Mouse (Mus musculus): ENCODE data around the gene Ptpn1.

Ptpn1 gene

DNA sequence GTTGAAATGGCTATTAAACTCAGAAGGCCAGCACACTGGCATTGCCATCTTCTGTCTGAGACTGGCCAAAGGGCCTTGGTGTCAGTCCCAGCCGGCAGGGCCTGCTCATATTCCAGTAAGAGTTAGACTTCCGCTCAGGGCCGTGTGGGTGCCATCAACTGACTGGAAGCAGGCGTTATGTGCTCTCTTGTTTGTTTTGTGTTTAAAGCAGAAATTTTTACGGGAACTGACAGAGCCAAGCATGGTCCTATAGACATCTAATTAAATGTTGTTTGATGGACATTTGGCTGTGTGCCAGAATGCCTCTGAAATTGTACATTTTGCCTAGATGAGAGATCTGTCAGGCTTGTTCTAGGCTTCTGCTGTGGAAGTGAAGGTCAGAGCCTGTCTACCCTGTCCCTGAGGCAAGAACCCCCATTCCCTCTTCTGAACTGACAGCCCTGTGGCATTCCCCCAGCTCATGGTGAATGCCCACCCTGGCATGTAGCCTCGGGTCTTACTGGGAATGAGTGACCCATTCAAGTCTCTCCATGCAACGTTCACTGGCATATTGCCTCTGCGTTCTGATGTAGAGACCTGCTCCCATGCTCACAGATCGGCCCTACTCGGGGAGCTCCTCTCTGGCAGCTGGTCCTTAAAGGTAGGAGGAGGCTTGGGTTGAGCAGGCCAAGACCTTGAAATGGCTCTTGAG is 38.1 kb downstream of the Ptpn1 start:
- no peak for DNase-seq (ENCODE audit: low spot score in 2 of 2)

- DNase-seq (ENCODE audit: low spot score in 2 of 2) = no peak
Observed at GRCm38 (mm10) chr2:167972146-167972545, 40.3 kb downstream of the Ptpn1 start.

DNA sequence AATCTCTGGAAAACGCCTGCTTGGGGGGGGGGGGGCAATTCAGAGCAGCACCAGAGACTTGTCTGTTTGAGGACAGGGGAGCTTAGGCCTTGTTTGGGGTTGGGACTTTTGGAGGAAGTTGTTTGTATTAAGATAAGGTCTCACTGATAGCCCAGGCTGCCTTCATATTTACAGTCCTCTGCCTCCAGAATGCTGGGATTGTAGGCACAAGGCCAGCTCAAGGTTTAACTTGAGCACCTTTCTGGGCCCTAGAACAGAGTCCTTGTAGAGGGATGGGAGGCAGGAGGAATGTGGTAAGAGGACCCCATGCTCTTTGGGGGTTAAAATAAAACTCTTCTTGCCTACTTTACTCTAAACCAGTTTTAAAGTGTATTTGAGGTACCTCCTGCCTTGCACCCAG is 41.0 kb downstream of the Ptpn1 start:
- DNase-seq (ENCODE audit: low spot score in 2 of 2) = no peak

GRCm38 (mm10) chr2:167975746-167976145 is 43.9 kb downstream of the Ptpn1 start:
- no peak for DNase-seq (ENCODE audit: low spot score in 2 of 2)

- DNase-seq (ENCODE audit: low spot score in 2 of 2) = no peak
Observed at GRCm38 (mm10) chr2:167978271-167978670, 46.4 kb downstream of the Ptpn1 start.

- DNase-seq (ENCODE audit: low spot score in 2 of 2) = no peak
Observed at GRCm38 (mm10) chr2:167980391-167980790, 48.5 kb downstream of the Ptpn1 start.

DNA sequence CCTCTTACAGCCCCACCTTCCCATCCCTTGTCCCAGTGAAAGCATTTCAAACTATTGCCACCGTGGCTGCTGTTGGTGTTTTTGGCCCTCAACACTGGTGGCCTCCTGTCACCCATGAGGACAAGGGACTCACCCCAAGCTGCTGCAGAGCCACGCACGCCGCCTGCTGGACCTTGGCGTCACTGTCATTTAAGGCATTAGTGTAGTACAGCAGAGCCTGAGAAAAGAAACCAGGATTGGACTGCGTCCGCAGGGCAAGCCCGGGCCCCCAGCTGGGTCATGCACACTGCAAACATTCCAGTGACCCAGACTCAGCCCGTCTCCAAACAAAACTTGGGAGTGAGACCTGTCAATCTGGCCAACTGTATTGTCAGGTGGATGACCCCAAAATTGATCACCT is 50.8 kb downstream of the Ptpn1 start:
- DNase-seq (ENCODE audit: low spot score in 2 of 2) = no peak

DNA sequence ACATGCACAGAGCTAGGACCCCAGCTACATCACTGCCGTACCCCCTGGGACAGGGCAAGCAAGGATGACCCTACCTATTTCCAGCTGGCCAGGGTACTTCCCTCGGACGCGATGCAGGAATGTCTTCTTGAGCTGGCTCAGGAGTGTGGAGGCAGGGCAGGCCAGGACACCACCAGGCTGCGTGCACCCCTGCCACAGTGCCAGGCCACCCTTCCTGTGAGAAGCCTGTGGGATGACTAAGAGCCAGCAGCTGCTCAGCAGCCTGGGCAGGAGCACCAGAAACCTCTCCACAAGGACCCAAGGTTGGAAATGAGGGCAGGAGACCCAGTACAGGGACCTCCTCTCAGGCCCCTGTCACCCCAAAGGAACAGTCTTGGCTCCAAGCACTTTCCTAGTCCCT is 52.5 kb downstream of the Ptpn1 start:
- DNase-seq (ENCODE audit: low spot score in 2 of 2) = no peak

- no peak for DNase-seq (ENCODE audit: low spot score in 2 of 2)
Observed at GRCm38 (mm10) chr2:167984946-167985345, 53.1 kb downstream of the Ptpn1 start.

GRCm38 (mm10) chr2:167986762-167987161 is 54.9 kb downstream of the Ptpn1 start:
- peak in 1 of 2 experiments; percentile 36 for DNase-seq (ENCODE audit: low spot score in 2 of 2)

DNA sequence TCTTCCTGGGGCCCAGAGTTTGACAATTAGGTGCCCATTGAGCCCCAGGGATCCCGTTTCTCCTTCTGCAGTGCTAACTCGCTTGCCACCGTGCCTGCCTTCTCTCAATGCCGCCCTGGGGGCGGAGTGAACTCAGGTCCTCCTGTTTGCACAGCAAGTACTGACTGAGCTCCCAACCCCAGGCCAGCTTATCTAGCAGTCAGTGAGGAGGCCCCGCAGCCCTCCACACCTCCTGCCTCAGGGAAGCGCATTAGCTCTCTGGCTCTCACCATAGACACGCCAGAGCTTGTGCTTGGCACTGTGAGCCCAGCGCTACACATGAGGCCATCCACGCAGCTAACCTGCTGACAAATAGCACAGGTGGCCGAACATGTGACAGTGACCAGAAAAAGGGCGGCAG is 55.8 kb downstream of the Ptpn1 start:
- DNase-seq (ENCODE audit: low spot score in 2 of 2) = peak in 1 of 2 experiments; percentile 72

DNA sequence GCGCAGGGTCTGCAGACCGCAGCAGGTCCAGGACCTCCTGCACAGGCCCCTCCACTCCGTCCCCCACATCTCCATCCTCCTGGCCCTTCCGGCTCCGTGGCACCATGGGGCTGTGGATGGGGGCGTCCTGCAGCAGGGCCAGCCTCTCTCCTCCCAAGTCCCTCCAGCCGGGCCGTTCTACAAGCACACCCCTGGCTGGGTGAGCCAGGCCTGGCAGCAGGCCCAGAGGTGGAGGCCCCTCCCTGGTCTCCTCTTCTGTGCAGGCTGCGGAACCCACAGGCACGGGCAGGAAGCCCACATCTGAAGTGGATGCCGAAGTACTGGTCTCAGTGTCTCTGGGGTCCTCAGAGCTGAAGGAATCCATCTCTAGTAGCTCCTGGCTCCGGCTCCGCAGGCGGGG is 57.5 kb downstream of the Ptpn1 start:
- DNase-seq (ENCODE audit: low spot score in 2 of 2) = peak in 1 of 2 experiments; percentile 28

DNA sequence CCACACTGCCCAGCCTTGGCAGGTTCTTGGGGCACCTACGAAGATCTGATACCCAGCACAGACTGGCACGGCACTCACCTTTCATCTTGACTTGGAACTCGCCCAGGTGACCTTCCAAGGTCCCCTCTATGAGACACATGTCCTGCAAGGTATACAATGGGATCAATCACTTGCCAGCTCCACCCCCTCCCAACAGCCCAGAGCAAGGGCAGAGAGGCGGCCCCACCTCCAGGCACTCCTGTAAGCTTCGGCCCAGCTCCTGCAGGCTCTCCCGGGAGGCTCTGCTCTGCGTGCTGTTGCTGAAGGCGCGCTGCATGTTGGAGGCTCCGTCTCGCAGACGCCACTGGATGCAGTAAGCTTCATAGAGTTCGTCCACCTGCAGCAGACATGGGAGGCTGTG is 61.4 kb downstream of the Ptpn1 start:
- DNase-seq (ENCODE audit: low spot score in 2 of 2) = no peak

GRCm38 (mm10) chr2:167995870-167996635 is 64.2 kb downstream of the Ptpn1 start:
- no peak for DNase-seq (ENCODE audit: low spot score in 2 of 2)

- DNase-seq (ENCODE audit: low spot score in 2 of 2) = no peak
Observed at GRCm38 (mm10) chr2:167996672-167997215, 64.9 kb downstream of the Ptpn1 start.

DNA sequence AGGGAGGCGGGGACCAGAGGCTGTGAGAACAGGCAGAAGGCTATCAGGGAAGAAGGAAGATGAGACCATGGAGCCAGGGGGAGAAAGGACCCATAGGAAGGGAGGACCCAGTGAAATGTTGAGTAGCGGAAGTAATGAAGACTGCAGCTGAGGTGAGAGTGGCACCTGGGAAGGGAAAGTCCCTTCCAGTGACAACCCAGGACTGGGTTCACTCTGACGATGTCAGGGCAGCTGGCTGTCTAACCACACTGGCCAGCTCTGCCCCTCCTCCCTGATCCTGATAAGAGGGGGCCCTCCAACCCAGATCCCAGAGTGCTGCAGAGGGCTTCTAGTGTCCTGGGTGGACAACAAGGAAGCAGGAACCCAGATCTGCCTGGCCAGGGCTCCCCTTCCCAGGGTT is 65.7 kb downstream of the Ptpn1 start:
- DNase-seq (ENCODE audit: low spot score in 2 of 2) = no peak

DNA sequence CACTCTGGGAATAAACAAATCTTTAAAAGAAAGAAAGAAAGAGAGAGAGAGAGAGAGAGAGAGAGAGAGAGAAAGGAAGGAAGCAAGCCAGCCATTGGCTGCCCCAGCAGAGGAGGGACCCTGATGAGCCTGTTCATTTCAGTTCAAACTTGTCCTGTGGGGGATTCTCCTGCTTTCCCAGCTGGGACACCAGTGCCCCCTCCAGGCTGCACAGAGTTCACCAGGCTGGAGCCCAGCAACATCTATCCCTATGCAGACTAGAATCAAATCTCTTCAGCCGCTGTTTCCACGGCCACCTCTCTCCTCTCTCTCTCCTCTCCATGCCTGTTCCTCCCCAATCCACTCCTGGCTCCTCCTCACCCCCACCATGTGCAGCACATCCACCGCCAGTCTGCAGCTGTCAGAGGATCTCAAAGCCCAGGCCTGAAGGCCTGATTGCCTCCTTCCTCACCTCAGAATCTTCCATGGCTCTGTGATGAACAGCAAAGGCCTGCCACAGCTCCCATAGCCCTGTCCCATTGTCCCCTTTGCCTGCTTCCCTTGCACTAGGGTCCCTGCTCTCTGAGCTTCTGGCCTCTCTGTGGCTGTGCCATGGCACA is 67.4 kb downstream of the Ptpn1 start:
- no peak for DNase-seq (ENCODE audit: low spot score in 2 of 2)

DNA sequence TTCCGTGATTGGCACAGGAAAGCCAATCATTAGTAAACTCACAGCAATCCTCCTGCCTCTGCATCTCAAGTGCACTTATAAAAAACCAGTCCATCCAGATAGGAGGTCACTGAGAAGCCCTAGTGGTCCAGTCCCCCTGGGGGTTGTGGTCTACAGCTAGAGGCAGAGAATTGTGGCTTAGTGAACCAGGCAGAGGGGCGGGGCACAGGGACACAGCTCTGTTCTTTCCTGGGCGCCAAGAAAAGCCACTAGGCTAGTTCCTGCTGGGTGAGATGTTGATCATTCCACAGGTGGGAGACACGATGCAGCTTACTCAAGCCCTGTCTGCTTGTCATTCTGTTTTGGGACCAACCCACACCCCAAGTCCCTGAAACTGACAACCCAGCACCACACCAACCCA is 70.3 kb downstream of the Ptpn1 start:
- peak in 1 of 2 experiments; percentile 42 for DNase-seq (ENCODE audit: low spot score in 2 of 2)

DNA sequence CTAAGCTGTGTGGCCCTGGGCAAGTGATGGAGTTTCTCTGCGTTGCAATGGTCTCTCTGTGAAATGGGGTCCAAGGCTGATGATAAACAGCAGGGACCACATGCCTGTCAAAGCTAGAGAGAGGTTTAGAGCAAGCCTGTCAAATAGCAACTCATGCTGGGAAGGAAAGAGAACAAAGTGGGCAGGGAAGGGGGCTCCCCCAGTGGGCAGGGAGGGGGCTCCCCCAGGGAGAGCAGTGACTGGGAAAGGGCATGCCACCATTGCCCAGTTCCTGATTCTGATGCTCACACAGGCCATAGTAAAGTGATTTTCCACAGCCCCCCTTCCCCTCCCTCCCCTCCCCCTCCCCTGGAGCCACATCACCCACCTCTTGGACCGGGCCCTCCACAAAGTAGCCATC is 71.0 kb downstream of the Ptpn1 start:
- DNase-seq (ENCODE audit: low spot score in 2 of 2) = no peak

DNA sequence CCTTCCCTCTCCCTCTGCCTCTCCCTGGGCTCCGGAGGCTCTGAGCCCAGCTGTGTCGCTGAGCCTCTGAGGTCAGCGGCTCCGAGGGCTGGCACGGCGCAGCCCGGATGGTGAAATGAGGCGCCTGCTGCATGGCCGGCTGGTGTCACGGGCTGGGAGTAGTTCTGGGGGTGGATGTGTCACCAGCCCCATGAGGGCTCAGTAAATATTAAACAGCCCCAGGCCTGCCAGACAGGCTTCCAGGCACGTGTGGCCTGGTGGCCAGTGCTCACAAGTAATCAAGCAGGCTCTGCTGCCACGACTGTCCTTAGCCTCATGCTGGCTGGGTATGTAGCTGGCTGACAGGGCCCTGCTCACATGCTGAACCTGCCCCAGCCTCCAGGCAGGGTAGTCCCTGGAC is 71.6 kb downstream of the Ptpn1 start:
- DNase-seq (ENCODE audit: low spot score in 2 of 2) = peak in 1 of 2 experiments; percentile 79

DNA sequence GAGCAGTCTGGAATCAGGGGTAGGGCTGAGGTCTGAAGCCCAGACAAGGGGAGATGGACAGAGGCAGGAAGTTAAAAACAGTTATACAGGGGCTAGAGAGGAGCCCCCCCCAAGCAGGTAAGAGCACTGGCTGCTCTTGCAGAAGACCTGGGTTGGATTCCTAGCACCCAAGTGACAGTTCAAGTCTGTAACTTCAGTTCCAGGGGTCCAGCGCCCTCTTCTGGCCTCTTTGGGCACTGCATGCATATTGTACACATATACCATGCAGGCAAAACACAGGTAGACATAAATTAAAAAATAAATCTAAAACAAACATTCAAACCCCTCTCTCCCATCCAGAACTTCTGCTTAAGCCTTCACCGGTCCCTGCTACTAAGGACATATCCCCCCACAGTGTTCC is 72.5 kb downstream of the Ptpn1 start:
- no peak for DNase-seq (ENCODE audit: low spot score in 2 of 2)

DNA sequence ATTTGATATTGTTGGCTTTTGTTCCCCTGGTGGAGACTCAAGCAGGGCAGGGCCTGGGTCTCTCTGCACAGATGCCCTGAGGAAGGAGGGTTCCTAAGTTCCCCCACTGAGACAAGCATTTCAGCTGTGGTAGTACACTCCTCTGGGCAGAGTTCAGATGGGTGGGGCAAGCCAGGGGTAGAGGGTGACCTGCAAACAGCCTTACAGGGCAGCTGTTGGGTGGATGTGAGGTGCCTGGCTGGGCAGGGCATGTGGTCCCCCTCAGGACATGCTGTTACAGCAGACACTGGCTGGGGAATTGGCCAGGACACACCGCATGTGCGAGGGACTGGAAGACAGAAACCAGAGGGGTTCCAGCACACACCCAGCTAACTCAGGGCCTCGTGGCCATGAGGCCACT is 73.1 kb downstream of the Ptpn1 start:
- no peak for DNase-seq (ENCODE audit: low spot score in 2 of 2)

GRCm38 (mm10) chr2:168005616-168006015 is 73.8 kb downstream of the Ptpn1 start:
- no peak for DNase-seq (ENCODE audit: low spot score in 2 of 2)

All from urinary bladder, adult 18-20 months (tissue).